Mouse (Mus musculus) midbrain, embryonic 10.5 days (tissue): ENCODE measurements at regions not wholly inside any gene's neighbourhood (a gene's known extent, or its start where the extent isn't known, plus 50 kb on each side); places are given as distances from the start of the nearest gene placed in this dataset.
"Not testable (repeated sequence)": the region's sequence is repeated elsewhere in the genome, so short reads cannot be mapped to it uniquely, and the experiment has no call there.

ENCODE experiments used
- DNase-seq: peaks from one replicate; pipeline ENCODE4 v3.0.0-alpha.2; 2017; ENCODE audit warnings: low spot score
- H3K27ac ChIP-seq: fragments of 300-500 bp; sonication (generic); replicated peaks from 2 replicates; pipeline ENCODE4 v1.5.1; 2016; ENCODE audit warnings: mild to moderate bottlenecking
- H3K27me3 ChIP-seq: fragments of 300-500 bp; sonication (generic); 2 replicates; pipeline ENCODE4 v1.6.1; 2016; ENCODE audit warnings: low read depth, mild to moderate bottlenecking; ENCODE audit not compliant: poor library complexity, severe bottlenecking
- H3K36me3 ChIP-seq: fragments of 300-500 bp; sonication (generic); 2 replicates; pipeline ENCODE4 v1.6.1; 2016; ENCODE audit warnings: mild to moderate bottlenecking, moderate library complexity
- H3K4me1 ChIP-seq: fragments of 300-500 bp; sonication (generic); 2 replicates; pipeline ENCODE4 v1.6.1; 2016
- H3K4me3 ChIP-seq: fragments of 300-500 bp; sonication (generic); 2 replicates; pipeline ENCODE4 v1.5.1; 2016; ENCODE audit warnings: mild to moderate bottlenecking, moderate library complexity
- H3K9me3 ChIP-seq: fragments of 300-500 bp; sonication (generic); replicated peaks from 2 replicates; pipeline ENCODE4 v1.6.1; 2016; ENCODE audit warnings: mild to moderate bottlenecking
- WGBS: fragments of 180-500 bp; shearing (Covaris S2); methylation state at CpG from one replicate; pipeline ENCODE4 v1.1.7; 2016; 5-methylcytosine and 5-hydroxymethylcytosine counted together

DNA sequence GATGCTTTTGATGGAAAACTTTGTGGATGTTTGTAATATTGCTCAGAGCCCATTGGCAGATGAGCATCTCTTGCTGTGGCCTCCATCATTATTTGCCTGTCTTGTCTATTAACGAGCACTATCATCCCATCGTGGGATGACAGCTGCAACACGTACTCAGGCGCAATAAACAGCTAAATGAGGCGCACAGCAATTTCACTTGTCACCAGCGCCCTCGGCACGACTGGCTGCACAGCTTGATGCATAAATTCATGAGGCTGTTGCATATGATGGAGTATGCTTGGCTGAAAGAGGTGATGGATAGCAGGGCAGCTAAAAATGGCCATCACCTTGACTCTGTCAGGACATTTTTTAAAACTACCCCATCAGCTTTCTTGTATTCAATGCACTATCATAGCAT is 853.1 kb upstream of the Pou3f2 start:
- Histone ChIP-seq H3K27me3 (no peaks in the 10 kb centered on the region), H3K4me3 (no peak overlapping the region), H3K36me3 (no peaks in the 10 kb centered on the region), H3K27ac (no peak overlapping the region), H3K9me3 (no peaks in the 10 kb centered on the region), H3K4me1 (no peaks in the 10 kb centered on the region)
- 78% methylated on average over 8 of the region's 8 CpGs for WGBS
- no peak for DNase-seq

DNA sequence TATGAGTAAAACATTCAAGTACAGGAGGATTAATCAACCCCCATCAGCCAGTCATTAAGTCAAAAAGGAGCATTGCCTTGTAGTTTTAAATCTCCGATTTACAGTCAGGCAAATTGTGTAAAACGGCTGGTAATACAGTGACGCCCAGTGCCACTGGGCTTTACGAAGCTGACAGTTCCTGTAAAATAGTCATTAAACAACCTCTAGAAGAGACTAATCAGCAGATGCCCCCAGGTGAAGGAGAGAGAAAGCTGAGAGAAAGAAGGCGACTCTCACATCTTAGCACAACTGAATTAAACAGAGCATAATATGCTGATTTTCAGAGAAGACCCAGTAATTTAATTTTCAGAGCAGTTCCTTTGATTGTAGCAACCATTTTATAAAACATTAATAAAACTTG is 850.3 kb upstream of the Pou3f2 start:
- H3K4me1 ChIP-seq, result no peaks in the 10 kb centered on the region
- no peaks in the 10 kb centered on the region for H3K36me3 ChIP-seq
- DNase-seq, result no peak
- no peak overlapping the region for H3K4me3 ChIP-seq
- H3K9me3 ChIP-seq, result no peaks in the 10 kb centered on the region
- H3K27me3 ChIP-seq, result no peaks in the 10 kb centered on the region
- H3K27ac ChIP-seq, result no peak overlapping the region
- WGBS, result 90% methylated on average over 5 of the region's 5 CpGs

DNA sequence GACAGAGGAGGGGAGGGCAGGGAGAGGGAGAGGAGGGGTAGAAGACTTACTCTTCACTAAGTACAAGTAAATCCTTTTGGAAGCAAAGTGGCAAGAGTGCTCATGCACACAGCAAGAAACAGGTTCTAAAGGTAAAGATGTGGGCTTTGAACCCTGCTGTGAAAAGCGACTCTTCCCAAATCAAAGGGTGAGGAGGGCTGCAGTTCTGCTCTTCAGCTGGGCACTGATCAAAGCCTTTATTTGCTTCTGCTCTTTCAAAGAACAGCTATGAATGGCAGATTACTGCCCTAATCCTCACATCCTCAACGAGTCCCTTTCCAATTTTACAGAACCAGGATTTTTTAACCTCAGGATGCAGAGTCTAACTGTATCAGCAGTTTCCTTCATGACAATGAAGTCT is 812.5 kb upstream of the Pou3f2 start:
- no peak overlapping the region for H3K27ac ChIP-seq
- WGBS, result 6% methylated on average over 2 of the region's 2 CpGs
- no peaks in the 10 kb centered on the region for H3K36me3 ChIP-seq
- no peak overlapping the region for H3K4me3 ChIP-seq
- H3K9me3 ChIP-seq, result no peaks in the 10 kb centered on the region
- no peak for DNase-seq
- peaks cover 4% of the 10 kb centered on the region for H3K4me1 ChIP-seq
- no peaks in the 10 kb centered on the region for H3K27me3 ChIP-seq

DNA sequence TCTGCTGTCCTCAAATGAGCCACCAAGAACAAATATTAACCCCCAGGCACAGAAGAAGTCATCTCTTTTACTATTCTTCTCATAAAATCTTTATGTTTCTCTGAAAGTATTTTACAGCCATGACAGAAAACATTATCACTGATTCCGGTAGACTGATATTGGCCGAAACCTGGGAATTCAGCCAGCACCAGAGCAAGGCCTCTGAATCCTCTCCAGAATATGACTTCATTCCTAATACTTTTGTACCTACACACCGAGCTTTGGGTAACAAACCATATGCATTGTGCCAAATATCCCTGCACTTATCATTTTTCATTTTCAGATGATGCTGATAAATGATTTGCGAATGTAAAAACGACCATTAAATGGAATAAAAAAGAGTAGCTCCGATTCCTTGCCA is 791.9 kb upstream of the Pou3f2 start:
- Histone ChIP-seq H3K27ac (no peak overlapping the region), H3K27me3 (no peaks in the 10 kb centered on the region), H3K36me3 (no peaks in the 10 kb centered on the region), H3K4me1 (0 out of 2 replicates have a peak, but pooled peaks cover 3% of the 10 kb centered on the region), H3K9me3 (no peaks in the 10 kb centered on the region), H3K4me3 (no peak overlapping the region)
- 92% methylated on average over 6 of the region's 6 CpGs for WGBS
- DNase-seq, result no peak

DNA sequence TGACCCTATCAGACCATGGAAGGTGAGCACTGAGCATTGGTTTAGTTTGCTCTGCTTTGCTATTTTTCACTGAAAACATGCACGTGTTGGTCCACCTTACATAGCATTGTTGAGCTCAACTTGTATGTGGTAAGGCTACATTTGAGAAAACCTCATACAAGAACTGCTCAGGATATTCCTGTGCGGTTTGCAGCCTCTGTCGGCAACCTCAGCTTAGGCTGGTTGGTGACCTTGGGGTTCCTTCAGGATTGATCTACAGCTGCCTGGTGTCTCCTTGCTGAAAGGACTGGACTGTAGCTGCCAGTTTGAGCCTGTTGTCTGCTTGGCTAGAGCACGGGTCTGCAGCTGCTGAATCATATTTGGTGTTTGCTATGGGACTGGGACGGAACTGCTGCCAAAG is 787.0 kb upstream of the Pou3f2 start:
- Histone ChIP-seq H3K36me3 (no peaks in the 10 kb centered on the region), H3K4me1 (no peaks in the 10 kb centered on the region), H3K27ac (no peak overlapping the region), H3K4me3 (no peak overlapping the region), H3K27me3 (no peaks in the 10 kb centered on the region), H3K9me3 (no peaks in the 10 kb centered on the region)
- 92% methylated on average over 5 of the region's 5 CpGs for WGBS
- DNase-seq, result no peak

DNA sequence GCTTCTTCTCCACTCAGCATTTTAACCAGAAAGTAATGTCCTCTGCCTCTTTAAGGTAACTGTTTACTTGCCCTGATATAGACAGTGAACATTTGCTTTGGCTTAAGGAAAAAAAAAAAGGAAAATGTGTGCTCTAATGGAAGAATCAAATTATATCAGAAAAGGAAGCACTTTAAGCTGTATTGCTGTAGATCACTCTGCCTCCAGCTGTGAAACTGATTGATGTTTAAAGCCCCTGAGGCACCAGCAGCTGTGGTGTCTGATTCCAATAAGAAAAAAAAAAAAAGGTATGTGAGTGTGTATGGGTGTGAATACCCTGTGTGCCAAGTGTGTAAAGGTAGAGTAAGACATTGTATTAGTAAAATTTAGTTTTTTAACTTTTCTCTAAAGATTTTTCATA is 783.8 kb upstream of the Pou3f2 start:
- no peak overlapping the region for H3K4me3 ChIP-seq
- DNase-seq, result no peak

DNA sequence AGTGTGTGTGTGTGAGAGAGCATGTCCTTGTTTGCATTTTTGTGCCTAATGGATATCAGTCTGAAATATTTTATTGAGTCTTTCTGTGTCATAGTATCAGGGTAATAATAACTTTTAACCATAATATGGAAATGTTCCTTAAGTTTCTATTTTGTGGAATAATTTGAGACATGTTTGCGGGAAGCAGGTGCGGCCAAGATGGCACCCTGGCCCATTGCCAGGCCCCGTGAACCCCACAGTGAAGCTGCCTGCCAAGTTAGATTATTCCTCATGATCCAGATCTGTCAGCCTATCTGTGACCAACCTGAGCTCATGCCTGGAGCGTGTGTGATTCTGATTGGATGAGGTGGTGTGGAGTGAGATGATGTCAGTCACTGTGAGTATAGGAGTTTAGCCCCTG is 772.2 kb upstream of the Pou3f2 start:
- no peaks in the 10 kb centered on the region for H3K36me3 ChIP-seq
- no peak overlapping the region for H3K4me3 ChIP-seq
- no peak for DNase-seq
- H3K27me3 ChIP-seq, result no peaks in the 10 kb centered on the region
- H3K9me3 ChIP-seq, result peaks cover 20% of the 10 kb centered on the region
- H3K27ac ChIP-seq, result no peak overlapping the region
- WGBS, result 98% methylated on average over 4 of the region's 4 CpGs
- H3K4me1 ChIP-seq, result no peaks in the 10 kb centered on the region

More for the DNA sequence above, 783.8 kb upstream of the Pou3f2 start:
- no peaks in the 10 kb centered on the region for H3K36me3 ChIP-seq
- no peaks in the 10 kb centered on the region for H3K9me3 ChIP-seq
- no peaks in the 10 kb centered on the region for H3K27me3 ChIP-seq
- H3K27ac ChIP-seq, result no peak overlapping the region
- no peaks in the 10 kb centered on the region for H3K4me1 ChIP-seq

DNA sequence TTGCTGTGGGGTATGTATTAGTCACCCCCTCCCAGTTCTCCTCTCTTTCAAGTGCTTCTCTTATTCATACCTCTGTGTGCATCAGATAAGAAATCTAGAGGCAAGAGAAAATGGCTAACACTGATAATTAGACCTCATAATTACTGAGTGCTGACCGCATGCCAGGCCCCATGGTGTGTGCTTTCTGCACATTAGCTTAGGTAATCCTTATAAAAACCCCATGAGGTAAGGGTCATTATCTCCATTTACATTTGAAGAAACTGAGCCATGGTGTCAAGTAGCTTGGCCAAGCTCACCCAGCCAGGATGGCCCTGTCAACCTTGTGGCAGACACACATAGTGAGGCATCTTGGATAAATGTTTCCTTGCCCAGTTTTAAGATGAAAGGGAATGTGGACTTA is 746.8 kb upstream of the Pou3f2 start:
- no peak overlapping the region for H3K27ac ChIP-seq
- H3K36me3 ChIP-seq, result no peaks in the 10 kb centered on the region
- 49% methylated on average over 1 of the region's 1 CpGs for WGBS
- no peaks in the 10 kb centered on the region for H3K9me3 ChIP-seq
- no peak overlapping the region for H3K4me3 ChIP-seq
- no peak for DNase-seq
- H3K4me1 ChIP-seq, result no peaks in the 10 kb centered on the region
- H3K27me3 ChIP-seq, result no peaks in the 10 kb centered on the region

DNA sequence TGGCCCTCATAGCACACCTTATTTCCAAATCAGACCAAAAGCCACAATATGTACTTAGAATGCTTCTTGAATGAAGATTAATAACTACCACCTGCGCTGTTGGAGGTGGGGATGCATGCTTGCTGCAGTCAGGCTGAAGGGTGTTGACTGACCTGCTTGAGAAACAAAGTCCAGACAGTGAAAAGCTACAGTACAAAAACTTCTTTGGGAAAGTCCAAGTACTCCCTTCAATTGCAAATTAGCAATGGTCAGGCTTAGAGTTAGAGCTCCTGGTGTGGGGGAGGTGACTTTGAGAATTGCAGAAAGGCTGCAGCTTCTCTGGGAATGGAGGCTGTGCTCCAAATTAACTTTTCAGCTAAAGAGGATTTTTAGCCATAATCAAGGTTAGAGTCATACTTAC is 706.6 kb upstream of the Pou3f2 start:
- H3K27me3 ChIP-seq, DNase-seq, H3K4me3 ChIP-seq, H3K4me1 ChIP-seq, H3K9me3 ChIP-seq, H3K36me3 ChIP-seq, H3K27ac ChIP-seq: not testable (repeated sequence)
- WGBS, result 93% methylated on average over 1 of the region's 1 CpGs

DNA sequence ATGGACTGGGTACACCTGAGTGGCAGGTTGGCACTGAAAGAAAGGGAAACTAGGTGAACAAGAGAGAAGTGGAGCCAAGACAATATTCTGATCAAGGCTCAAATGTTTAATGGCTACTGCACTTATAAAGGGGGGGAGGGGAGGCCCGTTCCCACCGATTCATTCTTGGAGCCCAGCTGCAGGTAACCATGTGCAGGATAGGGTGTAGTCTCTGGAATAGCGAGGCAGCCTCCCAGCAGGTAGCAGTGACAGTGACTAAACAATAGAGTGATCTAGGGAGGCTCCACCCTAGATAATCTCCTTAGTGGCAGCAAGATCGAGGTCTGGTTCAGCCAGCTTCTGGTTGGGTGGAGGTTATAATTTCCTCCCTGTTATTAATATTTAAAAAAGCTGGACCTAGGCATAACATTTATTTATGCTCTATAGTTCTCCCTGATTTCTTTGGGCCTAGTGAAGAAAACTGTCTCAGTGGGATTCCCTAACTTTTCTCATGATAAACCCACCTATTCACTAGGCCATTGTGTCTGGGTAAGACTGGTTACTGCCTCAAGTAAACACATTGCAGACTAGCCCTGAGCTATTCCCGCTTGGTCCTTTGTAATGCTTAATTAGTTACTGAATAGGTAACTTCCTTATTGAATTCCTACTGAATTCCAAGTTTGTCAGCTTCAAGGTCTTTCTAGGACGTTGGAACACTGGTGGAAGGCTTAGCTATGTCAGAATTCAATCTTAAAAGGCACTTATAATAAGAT is 705.4 kb upstream of the Pou3f2 start:
- Histone ChIP-seq H3K36me3 (no peaks in the 10 kb centered on the region), H3K9me3 (no peaks in the 10 kb centered on the region), H3K4me3 (no peak overlapping the region), H3K27ac (no peak overlapping the region), H3K27me3 (no peaks in the 10 kb centered on the region), H3K4me1 (no peaks in the 10 kb centered on the region)
- 73% methylated on average over 6 of the region's 6 CpGs for WGBS
- DNase-seq, result no peak

DNA sequence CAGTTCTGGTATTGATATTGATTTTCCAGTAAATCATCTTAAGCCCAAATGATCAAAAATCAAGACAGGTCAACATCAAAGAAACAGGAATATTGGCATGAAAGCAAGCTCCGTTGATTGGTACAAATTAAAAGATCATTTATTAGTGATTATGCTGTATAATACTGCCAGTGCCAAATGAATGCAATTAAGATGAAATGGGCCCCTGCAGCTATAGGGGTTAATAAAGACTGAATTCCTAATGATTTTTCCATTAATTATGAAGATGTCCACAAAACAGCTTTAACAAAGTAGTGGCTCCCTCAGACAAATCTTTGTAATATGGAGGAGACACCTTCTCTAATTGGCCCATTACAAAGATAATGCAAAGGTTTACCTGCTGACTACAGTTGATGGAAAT is 685.6 kb upstream of the Pou3f2 start:
- no peak for DNase-seq
- WGBS, result 93% methylated on average over 1 of the region's 1 CpGs

DNA sequence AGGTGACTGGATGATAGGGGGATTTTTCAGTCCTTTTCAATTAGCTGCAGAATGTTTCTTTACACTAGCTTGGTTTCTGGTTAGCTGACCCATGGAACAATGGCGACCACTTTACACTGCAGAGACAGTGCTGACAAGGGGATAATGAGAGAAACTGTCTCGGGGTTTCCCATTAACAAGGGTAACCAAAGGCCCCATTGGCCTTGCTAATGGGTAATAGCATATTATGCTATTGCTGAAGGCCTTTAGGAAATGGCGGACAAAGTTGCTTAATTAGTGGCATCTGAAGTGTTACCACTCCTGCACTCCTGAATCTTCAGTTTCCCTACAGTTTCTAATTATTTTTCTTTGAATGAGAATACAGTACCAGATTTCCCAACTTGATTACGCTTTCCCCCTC is 685.2 kb upstream of the Pou3f2 start:
- DNase-seq, result no peak
- WGBS, result 68% methylated on average over 4 of the region's 4 CpGs

More for the DNA sequence above, 685.6 kb upstream of the Pou3f2 start:
- H3K9me3 ChIP-seq, result no peaks in the 10 kb centered on the region
- no peaks in the 10 kb centered on the region for H3K27me3 ChIP-seq
- H3K4me1 ChIP-seq, result no peaks in the 10 kb centered on the region
- H3K4me3 ChIP-seq, result no peak overlapping the region
- H3K36me3 ChIP-seq, result no peaks in the 10 kb centered on the region
- H3K27ac ChIP-seq, result no peak overlapping the region

DNA sequence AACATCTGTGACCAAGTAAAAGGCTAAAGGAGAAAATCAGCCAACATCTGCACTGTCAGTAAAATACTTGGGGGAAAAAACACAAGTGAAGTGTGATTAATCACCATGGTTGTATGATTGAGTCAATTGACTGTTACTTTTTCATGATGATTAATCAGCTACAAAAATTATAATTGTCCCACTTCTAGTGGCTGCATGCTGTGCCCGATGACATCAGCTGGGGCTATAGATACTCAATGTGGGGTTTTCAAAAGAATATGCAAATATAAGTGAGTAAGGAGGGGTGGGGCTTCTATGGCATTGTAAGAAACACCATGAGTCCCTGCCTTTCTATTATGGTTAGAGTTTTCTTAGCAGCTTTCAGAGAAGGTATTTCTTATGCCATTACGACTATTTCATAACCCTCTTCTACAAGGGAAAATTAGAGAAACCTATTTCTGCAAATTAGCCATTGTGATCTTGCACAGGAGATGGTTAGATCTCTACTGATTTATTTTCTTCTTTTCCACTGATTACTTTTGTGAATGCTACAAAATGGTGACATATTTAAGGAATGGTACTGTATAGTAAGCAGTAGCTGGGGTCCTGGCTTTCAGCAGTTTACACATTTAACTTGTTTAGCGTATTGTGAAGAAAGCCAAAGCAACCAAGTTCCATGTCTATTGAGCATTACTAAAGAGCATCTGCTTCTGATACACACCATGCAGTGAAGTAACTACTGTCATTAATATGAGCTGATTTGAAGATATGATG is 660.1 kb upstream of the Pou3f2 start:
- no peaks in the 10 kb centered on the region for H3K27me3 ChIP-seq
- H3K27ac ChIP-seq, result no peak overlapping the region
- H3K4me1 ChIP-seq, result no peaks in the 10 kb centered on the region
- H3K4me3 ChIP-seq, result no peak overlapping the region
- H3K9me3 ChIP-seq, result no peaks in the 10 kb centered on the region
- WGBS, result 92% methylated on average over 3 of the region's 3 CpGs
- H3K36me3 ChIP-seq, result no peaks in the 10 kb centered on the region
- DNase-seq, result no peak

More for the DNA sequence above, 685.2 kb upstream of the Pou3f2 start:
- Histone ChIP-seq H3K4me1 (no peaks in the 10 kb centered on the region), H3K27ac (no peak overlapping the region), H3K36me3 (no peaks in the 10 kb centered on the region), H3K27me3 (no peaks in the 10 kb centered on the region), H3K4me3 (no peak overlapping the region), H3K9me3 (no peaks in the 10 kb centered on the region)
